Mouse (Mus musculus): ENCODE data around the gene Rab3a. TPM values are rescaled to one million over a fixed set of nuclear protein-coding genes. Genes with fewer than 3 reads are reported as not detected.

The Rab3a gene
- total RNA-seq, 2 experiments from 2014 or later: 49.7 to 57.6 TPM

DNA sequence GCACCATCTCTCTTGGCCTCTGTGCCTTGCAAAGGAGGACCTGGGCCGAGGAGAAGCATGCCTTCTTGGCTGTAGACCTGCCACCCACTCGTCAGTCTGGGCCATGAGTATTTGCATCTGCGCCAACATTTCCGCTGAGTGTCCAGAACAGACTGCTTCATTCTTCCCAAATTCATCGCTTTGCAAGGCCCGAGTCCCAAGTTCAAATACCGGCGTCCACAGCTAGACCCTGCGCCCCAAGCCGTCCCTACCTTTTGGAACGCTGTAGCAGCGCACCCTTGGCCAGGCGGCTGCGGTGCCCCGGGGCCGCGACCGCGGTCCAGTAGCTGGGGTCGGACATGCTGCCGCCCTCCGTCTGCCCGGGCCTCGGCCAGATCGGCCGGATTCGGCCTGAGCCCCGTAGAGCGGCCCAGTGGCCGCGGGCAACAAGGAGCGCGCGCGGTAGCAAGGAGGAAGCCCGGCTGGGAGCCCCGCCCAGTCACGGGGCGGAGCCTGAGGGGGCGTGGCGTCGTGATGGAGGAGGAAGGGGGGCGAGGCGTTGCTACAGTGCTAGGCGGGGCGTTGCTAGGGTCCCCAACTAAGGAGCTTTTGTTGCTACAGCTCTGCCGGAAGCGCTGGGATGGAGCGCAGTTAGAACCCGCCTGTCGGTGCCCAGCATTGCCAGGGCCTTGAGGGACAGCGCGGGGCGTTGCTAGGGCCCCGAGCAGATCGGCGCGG, 37.7 kb downstream of the Rab3a start:
- intact Hi-C loops (cut with DNase I): no loop called here
- DNase-seq (ENCODE audit: low spot score): peak; percentile 94

DNA sequence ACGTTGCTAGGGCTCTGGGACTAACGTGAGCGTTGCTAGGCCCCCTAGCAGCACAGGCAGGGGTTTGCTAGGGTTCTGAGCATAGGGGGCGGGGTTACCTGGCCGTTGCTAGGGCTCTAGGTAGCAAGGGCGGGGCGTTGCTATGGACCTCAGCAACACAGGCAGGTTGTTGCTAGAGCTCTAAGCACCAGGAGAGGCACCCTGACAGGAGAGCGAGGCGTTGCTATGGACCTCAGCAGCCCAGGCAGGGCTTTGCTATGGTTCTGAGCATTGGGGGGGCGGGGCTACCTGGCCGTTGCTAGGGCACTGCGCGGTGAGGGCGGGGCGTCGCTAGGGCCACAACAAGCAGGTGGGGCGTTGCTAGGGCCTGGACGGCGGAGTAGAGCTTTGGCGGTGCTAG, 38.2 kb downstream of the Rab3a start:
- DNase-seq (ENCODE audit: low spot score): no peak
- intact Hi-C loops (cut with DNase I): no loop called here

DNA sequence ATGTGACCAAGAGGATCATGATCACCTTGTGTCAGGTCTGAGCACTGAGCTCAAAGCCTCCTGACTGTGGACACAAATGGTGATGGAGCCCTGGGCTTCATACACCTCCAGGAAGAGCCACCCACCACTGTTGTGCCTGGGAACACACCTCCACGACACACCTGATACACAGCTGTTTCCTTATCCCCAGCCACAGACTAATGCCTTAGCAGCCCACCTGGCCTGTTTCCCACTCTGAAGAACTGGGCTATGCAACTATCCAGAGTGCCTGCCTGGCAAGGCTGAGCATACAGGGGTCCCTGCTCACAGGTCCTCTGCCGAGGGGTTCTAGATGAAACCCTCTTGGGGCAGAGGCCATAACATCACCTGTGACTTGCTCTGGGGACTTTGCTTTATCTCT, 39.7 kb downstream of the Rab3a start:
- DNase-seq (ENCODE audit: low spot score): no peak

DNA sequence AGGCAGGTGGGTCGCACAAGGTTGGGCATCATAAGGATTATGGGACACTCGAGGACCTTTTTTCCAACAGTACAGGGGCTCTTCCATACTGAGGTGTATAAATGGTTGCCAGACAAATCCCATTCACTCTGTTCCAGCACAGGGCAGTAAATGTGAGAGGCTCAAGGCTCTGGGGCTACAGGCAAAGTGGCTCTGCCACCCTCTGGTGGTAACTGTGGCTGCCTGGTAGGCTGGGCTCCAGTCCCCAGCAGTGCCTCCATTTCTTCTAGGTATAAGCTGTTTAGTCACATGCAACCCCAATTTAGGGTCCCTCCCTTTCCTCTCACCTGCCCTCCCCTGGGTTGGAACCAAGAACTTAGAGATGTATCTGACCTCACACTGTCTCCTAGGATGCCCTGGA, 40.9 kb downstream of the Rab3a start:
- no peak for DNase-seq (ENCODE audit: low spot score)
- intact Hi-C loops (cut with DNase I): no loop called here

More for the DNA sequence above, 39.7 kb downstream of the Rab3a start:
- intact Hi-C loops (cut with DNase I): no loop called here

DNA sequence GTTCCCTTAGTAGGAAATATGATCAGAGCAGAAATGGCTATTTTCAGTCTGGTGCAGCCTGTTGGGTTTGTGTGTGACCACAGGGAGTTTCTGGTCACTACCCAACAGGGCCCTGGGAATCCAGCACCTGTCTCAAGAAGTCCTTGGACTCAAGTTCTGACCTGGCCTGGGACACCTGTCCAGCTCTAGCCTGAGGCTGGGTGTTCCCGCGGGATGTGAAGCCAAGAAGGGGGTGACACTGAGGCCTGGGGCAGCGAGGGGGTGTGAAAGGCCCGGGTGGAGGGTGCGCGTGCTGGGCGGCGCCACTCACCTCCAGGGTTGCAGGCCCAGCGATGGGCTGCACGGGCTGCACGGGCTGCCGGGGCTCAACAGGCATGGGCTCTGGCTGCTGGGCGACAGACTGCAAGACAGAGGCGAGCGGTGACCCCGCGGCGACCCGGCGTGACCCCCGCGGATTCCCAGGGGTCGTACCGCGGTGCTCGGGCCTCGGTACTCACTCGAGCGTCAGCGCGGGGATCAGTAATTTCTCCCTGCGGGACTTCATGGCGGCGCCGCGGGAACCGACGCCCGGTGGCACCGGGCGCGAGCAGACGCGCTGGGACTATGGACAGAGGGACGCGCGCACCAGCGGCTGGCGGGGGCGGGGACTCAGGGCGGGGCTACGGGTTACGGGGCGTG, 42.1 kb downstream of the Rab3a start:
- no peak for DNase-seq (ENCODE audit: low spot score)
- intact Hi-C loops (cut with DNase I): no loop called here

DNA sequence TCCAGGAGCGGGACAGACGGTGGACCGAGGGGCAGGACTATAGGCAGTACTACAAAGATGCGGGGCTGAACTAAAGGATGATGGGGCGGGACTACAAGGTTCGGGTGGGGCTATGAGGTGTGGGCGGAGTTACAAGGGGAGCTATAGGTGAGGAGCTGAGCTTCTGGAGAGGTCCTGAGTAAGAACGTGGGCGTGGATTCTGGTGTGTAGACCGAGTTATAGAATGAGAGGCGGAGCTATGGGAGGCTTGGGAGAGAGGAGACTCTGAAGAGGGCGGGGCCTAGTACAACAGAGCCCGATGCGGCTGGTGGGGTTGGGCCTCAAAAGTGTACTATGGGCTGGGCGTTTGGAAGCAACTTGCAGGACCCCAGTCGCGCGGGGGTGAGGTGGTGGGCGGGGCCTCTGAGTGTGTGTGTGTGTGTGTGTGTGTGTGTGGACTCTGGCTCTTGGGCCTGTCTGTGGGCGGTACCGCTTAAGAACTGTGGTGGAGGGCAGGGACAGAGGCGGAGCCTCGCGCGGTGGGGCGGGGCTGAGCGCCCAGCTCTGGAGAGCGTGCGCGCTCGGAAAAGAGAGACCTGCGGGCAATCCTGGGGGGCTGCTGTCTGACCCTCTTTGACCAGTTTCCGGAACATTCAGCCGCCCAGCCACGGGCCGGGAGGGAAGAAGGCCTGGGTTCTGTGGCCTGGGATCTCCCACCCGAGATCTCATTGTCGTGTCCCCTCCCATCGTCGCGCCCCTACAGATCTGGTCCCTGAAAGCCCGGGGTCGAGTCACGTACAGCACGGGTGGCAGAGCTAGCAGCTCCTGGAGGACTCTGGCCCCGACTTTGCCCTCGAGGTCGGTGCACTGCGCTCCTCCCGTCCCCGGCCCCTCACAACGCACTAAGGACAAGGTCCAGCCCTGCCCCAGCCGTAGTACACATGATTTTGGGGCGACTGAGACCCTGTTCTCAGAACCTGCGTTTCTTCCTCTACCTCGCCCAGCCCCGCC, 42.9 kb downstream of the Rab3a start:
- peak; percentile 74 for DNase-seq (ENCODE audit: low spot score)
- intact Hi-C loops (cut with DNase I): no loop called here

DNA sequence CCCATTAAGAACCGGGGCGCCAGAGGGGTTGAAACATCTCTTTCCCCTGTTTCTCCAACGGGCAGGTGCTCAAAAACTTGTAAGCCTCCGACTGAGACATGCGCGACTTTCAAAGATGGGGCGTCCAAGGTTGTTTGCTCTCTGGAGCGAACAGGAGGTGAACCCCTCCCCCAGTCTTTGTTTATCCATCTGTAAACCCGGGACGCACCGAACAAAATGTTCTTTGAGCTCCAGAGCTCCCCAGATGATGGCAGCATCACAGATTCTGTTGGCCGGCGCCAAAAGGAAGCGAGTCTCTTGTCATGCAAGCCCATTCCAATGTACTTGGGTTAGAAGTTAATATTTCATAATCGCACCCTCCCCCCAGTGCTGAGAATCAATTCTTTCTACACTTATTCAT, 43.8 kb downstream of the Rab3a start:
- no peak for DNase-seq (ENCODE audit: low spot score)
- intact Hi-C loops (cut with DNase I): no loop called here

DNA sequence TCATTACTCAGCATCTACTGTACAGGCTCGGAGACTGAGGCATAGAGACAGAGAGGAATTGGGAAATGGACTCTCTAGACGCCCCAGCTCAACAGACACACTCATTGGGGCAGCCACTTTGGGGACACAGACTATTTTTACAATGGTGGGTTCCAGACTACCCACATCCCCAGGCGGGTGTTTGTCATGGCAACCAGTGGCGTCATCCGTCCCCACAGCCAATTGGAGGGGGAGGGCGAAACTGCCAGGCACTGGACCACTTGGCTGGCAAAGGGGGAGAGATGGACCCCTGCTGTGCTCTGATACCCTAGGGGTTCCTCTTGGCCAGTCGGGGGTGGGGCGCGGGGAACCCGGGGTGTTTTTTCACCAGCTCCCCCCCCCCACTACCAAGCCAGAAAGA, 46.2 kb downstream of the Rab3a start:
- no peak for DNase-seq (ENCODE audit: low spot score)
- intact Hi-C loops (cut with DNase I): no loop called here

DNA sequence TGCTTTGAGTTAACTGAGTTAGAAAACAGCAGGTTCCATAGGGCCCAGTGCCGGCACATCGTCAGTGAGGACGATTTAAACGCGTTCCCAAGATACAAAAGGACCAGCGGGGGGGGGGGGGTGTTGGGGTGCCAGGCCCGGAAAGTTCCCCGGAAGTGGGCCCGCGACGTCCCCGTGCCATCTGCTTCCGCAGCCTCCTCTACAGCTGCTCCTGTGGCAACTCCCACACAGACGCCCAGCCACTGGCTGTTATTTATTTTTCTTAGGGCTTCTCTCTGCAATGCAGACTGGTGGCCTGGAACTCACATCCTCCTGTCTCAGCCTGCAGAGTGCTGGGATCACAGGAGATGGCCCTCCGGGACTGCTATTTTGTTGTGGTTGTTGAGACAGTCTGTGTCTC, 46.7 kb downstream of the Rab3a start:
- intact Hi-C loops (cut with DNase I): no loop called here
- no peak for DNase-seq (ENCODE audit: low spot score)

DNA sequence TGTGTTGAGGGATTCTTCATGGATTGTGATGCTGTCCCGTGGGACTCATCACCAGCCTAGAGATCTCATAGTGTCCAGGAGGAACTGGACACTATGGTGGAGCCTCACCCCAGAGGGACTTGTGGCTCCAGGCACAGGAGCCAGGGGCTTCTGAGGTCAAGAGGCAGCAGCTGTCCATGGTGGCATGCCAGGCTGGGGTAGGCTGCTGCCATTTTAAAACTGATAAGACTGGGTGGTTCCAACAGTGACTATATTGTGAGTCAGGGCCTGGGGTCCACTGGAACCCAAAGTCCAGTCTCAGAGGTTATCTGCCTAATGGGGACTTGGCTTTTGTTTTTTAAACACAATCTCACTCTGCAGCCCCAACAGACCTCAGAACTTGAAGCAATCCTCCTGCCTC, 47.4 kb downstream of the Rab3a start:
- intact Hi-C loops (cut with DNase I): no loop called here
- no peak for DNase-seq (ENCODE audit: low spot score)

DNA sequence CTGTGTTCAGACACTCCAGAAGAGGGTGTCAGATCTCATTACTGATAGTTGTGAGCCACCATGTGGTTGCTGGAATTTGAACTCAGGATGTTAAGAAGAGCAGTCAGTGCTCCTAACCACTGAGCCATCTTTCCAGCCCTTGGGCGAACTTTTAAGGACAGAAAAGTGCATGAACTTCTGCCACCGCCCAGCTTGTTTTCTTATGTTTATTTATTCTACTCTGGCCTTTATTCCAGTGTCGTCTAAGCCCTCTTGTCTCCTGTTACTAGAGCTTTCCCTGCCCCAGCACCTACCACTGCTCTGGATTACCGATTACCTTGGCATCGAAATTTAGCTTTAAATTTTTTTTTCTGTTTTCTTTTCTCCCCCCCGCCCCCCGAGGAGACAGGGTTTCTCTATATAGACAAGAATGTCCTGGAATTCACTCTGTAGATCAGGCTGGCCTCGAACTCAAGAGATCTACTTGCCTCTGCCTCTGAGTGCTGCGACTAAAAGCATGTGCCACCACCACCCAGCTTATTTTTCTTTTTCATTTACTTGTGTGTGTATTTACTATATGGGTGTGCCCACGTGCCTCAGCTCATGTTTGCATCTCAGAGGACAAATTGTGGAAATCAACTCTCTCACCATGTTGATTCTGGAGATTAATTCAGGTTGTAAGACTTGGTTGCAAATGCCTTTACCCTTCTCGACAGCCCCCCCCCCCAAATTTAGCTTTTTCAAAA, 48.5 kb downstream of the Rab3a start:
- DNase-seq (ENCODE audit: low spot score): no peak
- intact Hi-C loops (cut with DNase I): no loop called here

DNA sequence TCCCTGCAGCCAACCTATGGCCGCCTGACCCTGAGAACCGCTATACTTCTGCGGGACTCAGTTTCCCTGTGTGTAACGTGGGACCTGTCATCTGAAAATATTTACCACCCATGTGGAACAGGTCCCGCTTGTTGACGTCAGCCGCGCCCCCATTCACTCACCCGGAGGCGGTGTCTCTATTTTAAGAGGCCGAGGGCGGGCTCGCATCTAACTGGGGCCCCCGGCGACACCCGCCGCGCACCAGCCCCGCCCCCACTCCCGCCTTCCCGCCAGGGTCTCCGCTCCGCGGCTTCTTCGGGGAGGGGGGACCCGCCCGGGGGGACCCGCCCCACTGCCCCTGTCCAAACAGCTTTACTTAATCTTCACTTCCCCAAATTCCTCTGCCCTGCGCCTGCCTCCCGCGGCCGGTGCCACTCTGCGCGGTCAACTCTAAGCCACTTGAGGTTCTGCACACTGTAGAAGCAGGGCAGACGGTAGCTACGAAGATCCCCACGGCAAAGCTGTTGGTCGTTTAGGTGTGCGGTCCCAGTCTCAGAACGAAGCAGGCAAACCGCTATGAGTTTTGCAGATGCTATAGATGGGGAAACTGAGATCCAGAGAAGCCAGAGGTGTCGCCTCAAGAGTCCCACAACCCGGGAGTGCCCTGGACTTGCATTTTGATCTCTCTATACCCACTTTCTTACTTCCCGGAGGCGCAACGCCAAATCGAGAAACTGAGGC, 49.4 kb downstream of the Rab3a start:
- DNase-seq (ENCODE audit: low spot score): no peak
- intact Hi-C loops (cut with DNase I): no loop called here

DNA sequence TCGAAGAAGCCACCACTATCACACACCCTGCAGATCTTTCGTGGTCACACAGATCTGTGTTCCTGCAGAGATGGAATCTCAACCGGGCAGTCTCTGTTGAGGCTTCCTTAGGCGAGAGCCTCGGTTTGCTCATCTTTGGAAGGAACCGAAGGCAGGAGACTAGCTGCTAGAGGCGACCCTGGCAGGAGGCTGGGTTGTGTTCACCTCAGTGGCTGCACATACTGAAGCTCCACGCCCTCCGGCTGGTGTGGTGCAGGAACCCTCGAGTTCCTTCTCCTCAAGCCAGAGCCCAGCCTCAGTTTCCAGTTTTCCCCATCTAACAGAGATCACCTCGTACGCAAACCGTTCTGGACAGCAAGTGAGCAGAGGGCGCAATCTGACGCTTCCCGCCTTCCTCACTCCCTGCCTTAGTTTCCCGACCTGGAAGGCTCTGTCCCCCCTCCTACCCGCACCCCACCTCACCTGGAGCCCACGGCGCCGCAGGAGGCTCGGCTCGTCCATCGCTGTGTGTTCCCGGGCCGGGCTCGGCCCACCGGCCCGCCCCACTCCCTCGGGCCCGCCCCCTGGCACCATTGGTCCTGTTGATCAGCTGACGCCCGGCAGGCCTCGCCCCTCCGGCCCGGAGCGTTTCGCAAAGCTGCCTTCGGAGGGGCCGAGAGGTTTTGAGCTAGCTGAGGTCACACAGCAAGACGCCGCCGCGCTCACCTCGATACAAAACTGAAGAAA, 50.2 kb downstream of the Rab3a start, which contains the start of gene Mast3:
Gene Mast3 (minus strand): TSS at position 574 of the 726 bp plus-strand sequence.
- intact Hi-C loops (cut with DNase I): no loop called here

DNA sequence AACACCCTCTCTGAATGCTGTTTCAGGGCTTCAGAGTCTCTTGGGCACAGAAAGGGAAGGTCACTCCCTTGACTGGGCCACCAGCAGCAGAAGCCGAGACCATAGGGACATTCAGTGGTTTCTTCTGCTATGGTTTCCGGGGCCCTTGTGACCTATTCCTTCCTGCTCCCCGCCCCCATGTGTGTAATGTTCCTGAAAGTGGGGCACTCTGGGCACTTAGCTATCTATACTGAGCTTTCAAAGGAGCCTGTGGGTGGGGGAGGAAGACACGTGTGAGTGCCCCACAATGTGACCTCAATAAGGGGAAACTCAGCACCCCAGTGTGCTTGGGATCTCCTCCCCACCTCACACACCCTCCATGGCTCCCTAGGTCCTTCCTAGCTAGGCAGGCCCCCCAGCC, 52.1 kb downstream of the Rab3a start:
- intact Hi-C loops (cut with DNase I): no loop called here
- DNase-seq (ENCODE audit: low spot score): peak; percentile 35

More for the DNA sequence above, 50.2 kb downstream of the Rab3a start, which contains the start of gene Mast3:
- DNase-seq (ENCODE audit: low spot score): peak; percentile 78

DNA sequence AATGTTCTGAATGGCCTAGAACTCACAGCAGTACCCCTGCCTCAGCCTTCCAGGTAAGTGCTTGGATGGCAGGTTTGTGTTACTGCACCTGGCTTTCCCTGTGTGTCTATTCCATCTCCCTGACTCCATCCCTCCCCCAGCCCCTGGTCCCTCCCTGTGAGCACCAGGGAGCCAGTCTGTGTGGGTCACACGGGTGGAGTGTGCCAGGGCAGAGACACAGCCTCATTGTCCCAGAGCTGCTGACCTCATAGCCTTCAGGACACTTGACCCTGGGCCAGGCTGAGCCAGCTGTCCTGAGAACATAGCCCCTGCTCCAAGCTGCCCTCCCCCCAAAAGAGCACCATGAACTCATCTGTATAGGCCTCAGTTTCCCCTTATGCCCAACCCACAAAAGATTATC, 52.8 kb downstream of the Rab3a start:
- intact Hi-C loops (cut with DNase I): no loop called here
- no peak for DNase-seq (ENCODE audit: low spot score)

DNA sequence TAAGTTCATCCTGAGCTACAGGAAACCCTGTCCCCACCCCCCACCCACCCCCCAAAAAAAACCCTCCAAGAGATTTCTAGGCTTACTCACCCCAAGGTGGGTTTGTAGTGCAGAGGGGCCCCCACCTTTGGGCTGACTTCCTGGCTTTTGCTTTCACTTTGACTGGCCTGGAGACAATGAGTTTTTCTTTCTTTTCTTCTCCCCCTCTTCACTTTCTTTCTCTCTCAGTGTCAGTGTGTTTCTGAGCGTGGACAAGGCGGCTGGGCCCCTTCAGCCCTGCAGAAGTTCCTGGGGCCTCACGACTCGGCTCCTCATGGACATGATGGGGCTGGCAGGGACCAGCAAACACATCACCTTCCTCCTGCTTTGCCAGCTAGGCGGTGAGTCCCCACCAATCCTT, 53.8 kb downstream of the Rab3a start, which contains the start of gene Il12rb1:
Gene Il12rb1 (plus strand): TSS at position 211 of the 400 bp plus-strand sequence.
- intact Hi-C loops (cut with DNase I): no loop called here

More for the DNA sequence above, 53.8 kb downstream of the Rab3a start, which contains the start of gene Il12rb1:
- no peak for DNase-seq (ENCODE audit: low spot score)

Measured in heart, postnatal 25 days (tissue).